Mouse (Mus musculus) telencephalon, adult 2 months (tissue): ENCODE results near the gene Mfsd4a.

Experiments
- DNase-seq: peaks from one replicate; pipeline ENCODE4 v3.0.0-alpha.2; 2011; ENCODE audit warnings: low read depth, low spot score

Mfsd4a gene

DNA sequence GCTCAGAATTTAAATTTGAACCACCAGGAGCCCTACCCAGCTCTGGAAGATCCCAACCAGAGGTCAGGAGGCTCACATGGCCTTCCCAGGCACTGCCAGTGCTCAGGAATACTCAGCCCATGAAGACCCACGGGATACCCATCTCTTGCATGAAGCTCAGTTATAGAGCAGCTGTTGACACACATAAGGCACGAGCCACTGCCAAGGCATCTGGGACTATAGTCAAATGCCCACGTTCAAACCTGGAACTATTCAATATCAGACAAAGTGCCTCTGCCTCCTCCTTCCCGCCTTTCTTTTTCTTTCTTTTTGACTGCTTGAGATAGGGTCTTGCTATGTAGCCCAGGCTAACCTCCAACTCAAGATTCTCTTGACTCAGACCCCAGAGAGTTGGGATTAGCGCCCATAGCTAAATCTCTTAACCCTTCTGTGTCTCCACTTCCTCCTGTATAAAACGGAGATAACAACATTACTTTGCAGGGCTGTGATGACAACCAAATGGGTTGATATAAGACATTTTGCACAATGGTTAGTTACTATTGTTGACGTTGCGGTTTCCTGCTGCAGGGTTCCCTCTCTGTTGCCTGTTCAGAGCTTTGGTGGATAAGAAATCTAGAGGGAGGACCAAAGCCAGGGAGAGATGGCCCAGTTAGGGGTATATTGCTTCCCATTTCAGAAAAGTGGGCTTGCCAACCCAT lies 2.2 kb downstream of the Mfsd4a start:
- no peak for DNase-seq

DNA sequence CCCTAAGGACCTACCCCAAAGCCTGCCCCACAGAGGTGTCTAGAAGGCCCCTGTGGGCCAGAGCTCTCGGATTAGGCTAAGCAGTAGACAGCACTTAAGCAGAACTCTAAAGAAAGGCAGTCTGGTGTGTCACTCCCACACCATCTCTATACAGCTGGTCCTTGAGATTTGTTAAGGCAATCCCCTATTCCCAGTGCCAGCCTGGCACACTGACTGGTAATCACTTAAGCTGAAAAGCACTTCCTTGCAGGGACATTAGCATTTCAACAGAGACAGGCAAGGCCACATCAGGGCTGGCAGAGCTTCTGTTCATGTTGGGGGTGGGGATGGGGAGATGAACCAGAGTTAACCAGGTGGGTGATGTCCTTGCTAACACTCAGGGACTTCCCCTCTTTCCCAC lies 2.9 kb downstream of the Mfsd4a start:
- peak; percentile 73 for DNase-seq

DNA sequence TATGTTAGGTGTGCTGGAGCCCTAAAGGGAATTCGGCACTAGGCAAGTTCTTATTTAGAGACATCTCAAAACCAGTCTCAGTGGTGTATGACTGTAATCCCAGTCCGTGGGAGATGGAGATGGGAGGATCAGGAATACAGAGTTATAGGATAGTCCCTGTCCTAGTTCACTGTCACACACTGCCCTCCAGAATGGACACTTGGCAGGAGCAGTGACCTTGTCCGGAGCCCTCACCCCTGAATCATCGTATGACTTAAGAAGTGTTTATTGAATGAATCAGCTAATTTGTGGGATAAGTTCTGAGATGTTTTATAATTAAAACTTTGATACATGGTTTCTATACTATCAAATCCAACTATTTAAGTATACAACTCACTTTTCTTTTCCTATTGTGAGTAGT lies 4.8 kb downstream of the Mfsd4a start:
- no peak for DNase-seq

DNA sequence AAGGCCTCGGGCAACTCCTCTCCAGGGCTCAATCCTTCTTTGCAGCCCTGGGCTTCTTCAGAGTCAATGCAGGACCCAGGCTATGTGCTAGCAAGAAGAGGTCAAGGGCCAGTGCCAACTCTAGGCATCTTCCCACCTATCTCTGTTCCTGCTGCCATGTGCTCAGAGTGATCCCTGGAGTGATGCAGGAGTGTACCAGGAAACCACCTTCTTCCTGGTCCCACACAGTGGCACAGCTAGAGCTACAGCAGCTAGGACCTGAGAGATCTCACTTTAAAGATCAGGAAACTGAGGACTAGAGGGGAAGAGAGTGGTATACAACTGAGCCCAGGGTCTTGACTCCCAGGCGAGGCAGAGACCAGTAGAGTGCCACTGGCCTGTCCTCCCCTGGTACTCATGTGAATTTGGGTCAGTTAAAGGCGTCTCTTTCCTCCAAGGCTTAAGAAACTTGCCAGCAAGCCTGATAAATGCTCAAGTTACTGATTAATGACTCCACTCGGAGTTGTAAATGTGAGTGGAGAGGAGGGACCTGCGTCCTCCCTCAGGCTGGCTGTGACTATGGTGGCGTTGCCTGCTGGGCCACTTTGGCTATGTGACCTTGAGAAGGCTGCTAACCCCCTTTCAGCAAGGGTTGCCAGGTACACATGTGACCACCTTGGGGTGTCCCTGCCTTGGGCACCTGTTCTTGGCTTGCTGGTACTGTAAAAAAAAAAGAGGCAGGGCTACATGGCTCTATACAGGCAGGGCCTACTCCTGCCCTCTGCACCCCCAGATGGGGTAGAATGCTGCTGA lies 5.9 kb downstream of the Mfsd4a start:
- no peak for DNase-seq

DNA sequence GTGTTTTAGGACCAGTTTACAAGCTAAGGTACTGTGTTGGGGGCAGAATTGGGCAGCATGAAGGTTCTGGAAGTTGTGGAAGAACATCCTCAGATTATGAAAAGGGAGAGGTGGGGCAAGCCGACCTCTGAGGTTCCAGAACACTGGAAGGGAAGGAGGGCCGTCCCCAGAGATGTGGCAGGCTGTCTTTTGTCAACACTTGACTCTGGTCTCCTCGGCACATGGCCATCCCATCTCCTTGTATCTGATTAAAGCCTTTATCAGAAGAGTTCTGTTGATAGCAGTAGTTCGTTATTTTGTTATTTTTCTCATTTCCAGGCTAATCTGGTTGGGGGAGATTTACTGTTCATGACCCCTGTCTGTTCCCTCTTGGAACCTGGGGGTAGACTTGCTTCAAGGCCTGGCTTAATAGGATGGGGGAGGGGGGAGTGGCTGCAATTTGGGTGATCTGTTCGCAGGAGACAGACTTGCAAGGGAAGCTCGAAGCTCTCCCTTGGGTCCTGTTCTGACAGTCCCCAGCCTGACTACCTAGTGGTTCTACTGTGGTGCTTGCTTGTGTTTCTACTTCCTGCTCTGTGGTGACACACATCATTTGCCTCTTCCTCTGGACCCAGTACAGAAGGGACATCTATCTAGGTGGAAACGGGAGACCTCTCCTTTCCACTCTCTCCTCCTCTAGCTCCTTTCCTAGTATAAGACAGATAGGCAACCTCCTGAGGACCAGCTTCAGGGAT lies 7.7 kb downstream of the Mfsd4a start:
- DNase-seq, result no peak

DNA sequence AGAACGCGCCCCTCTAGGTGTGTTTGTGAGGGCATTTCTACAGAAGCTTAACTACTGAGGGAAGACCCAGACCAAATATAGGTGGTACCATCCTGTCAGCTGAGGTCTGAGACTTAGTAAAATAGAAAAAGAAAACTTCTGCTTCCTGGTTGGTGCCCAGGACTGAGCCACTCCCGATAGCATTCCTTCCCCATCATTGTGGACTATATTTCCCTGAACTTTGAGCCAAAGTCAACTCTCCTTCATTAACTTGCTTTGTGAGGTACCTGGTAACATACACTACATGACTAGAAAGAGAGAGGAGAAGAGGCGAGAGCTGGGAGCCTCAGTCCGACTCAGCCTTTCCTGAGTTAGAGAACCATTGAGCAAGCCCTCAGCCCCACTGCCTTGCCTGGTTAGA lies 9.3 kb downstream of the Mfsd4a start:
- no peak for DNase-seq

DNA sequence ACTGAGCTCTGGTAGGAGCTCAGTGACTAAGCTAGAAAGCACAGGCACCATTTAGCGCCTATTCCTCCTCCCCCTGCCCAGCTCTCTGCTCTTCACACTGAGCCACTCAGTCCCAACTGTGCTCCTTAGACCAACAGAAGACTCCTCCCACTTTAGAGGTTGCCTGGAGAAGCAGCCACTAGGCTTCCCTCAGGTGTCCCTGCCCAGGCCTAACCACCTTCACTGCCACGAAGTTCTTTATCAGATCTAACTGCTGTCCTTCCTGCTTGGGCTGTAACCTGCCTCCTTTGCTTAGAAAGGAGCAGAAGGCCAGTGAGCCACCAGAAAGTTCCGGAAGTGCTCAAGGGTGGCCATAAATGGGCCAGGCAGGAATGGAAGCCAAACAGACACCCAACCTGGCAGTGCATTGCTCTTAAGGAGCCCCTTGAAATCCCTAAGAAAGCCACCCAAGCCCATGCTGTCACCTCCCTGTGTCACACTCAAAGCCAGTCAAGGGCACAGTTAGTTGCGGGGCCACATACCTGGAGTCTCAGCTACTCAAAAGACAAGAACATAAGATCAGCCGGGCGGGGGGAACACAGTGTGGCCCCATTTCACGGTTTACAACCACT lies 12.7 kb downstream of the Mfsd4a start:
- no peak for DNase-seq

DNA sequence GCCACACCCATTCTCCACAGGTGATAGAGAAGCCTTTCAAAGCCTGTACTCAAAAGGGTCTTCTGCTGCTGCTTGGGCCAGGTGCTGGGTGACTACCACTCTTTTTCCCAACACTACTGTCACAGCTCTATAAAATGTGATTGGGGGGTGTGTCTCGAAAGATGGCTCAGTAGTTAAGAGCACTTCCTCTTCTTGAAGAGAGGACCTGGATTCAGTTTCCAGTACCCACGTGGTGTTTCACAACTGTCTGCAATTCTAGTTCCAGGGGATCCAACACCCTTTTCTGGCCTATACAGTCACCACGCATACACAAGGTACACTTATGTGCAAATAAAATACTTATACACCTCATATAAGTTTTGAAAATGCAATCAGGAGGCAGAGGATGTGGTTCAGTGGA lies 13.5 kb downstream of the Mfsd4a start:
- DNase-seq, result no peak

DNA sequence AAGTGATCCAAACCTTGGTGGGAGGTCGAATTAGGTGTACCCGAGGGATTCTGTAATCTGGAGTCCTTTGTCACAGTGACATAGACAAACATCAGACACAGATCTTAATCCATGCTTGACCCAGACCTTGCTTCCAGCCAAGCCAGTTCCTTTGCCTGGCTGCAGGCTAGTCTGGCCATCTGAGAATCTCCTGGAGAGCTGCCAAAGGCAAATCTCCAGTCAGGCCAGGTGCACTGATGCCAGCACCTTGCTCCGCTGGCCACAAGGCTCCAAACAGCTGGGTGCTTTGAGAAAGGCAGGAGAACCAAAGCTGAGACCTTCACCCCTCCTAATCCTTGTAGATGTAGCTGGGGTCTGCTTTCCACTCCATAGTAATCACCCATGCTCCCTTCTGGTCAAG lies 16.1 kb downstream of the Mfsd4a start:
- no peak for DNase-seq

DNA sequence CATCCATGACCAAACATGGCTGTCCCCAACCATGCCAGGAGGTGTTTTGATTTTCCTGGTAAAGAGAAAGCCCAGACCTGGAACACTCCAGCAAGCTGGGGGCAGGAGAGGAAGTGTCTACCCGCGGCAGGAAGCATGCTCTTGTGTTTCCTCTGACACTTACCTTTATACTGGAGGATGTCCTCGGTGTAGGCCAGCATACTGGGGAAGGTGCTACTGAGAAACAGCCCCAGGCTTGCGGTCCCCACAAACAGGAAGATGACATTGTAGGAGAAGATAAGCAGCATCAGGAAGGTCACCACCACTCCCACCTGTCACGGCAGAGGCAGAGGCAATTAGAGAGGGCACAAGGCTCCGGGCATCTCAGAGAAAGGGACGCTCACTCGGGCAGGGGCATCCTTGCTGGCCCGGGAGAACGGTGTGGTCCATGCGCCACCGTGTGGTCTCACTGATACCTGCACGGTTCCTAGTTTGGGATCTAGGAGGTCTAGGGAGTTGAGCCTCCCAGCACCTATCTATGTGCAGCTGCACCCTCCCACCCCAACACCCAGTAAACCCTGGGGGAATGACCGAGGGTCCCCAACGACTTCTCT lies 21.6 kb downstream of the Mfsd4a start:
- DNase-seq, result no peak

DNA sequence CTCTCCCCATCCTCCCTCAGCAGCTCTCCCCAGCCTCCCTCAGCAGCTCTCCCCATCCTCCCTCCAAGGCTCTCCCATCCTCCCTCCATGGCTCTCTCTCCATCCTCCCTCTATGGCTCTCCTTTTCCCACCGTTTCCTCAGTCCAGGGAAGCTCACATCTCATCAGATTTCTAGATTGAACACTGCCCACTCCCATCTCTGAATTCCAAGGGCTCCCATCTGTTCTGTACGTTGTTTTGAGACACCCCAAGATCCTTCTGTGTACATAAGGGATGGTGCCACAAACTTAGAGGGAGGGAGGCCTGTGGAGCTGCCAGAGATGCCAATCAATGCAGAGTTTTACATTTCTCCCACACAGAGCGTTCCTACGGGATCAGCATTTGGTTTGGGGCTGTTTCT lies 24.1 kb downstream of the Mfsd4a start:
- DNase-seq, result peak; percentile 84

DNA sequence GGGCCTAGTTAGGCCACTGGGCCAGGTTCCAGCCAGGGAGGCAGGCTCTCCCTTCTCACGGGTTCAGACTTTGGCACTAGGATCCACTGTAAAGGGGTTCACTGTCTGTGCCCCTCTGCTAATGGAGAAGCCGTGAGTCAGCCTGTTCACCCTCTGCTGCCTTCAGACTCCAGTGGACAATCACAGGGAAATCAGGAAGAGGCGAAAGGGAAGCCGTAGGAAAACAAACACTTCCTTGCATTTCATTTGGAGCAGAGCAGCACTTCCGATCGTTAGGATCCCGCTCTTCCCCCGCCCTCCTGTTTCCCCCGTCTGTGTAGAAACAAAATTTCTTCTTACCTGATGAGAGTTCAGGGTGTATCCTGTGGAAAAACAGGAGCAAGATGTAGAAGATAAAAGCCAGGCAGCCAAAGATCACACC lies 27.7 kb downstream of the Mfsd4a start:
- DNase-seq, result no peak

DNA sequence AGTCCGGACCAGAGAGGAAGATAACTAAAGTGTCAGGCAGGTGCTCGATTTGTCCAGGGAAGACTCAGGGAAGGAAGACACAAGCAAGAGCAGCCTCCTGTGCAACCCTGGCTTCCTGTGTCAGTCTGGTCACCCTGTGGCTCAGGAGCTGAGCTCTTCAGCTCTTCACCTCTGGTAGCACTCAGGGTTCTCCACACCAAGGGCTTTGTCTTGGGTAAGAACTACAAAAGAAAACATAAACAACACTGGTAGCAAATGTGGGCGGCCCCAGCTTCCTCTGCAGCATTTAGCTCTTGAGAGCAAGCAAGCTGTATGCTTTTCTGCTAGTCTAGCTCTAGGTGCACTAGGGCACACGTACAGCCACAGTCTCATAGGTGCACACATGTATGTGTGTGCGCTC lies 29.1 kb downstream of the Mfsd4a start:
- no peak for DNase-seq

DNA sequence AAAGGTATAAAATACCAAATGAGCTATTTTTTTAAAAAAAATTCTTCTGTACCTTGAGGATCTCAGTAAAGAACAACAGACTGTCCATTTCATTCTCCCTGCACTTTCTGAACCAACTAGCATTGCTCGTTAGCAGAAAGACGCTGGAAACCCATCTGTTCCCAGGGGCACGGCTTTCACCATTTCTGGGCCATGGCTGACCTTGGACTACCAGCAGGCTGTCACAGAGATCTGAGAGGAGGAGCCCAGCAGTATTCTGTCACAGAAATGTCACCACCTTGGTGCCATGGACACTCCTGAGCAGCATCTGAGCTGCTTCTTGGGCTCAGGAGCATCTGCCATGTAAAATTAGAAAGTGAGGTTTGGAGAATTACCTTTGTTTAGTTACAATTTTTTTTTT lies 30.1 kb downstream of the Mfsd4a start:
- DNase-seq, result no peak

DNA sequence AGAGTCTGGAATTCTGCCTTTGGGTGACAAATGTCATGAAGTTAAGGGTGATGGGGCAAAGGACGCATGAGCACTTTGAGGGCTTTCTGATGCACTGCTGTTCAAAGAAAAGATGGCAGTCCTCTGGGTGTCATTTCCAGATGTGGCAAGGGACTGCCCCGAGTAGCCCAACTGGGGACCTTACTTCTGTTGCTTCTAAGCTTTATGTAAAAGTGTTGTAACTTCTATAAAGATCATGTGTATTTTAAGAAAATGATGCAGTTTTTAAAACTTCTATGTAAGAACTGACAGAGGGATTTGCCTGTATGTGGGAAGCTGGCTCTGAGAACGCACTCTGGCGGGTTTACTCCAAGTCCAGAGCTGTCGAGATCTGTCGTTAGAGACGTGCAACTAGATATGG lies 35.7 kb downstream of the Mfsd4a start:
- DNase-seq, result no peak

DNA sequence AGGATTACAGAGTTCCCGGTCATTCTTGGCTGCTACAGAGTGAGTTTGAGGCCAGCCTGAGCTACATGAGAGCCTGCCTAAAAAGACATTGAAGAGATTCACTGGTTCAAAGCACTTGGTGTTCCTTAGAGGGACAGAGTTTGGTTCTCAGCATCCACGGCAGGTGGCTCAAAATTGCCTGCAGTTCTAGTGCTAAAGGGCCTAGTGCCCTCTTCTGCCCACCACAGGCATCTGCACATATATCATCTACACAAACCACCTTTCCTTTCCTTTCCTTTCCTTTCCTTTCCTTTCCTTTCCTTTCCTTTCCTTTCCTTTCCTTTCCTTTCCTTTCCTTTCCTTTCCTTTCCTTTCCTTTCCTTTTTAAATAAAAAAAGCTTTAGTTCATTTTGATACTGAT lies 37.3 kb downstream of the Mfsd4a start:
- no peak for DNase-seq

DNA sequence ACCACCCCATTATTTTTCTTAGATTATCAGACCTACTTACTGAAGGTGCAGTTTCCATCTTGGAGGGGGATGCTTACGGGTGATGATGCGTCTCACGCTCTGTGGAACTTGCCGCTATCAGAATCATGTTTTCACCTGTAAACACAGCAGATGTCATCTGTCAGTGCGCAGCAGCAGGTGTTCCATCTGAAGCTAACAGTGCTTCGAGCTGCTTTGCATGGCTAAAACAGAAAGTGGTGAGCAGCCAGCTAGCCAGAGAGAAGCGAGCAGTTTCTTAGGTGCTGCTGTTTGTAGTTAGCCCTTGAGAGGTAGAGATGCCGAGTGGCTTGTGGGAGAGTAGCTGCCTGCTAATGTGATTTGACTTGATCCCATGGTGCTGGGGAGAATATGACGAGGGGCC lies 39.4 kb downstream of the Mfsd4a start:
- no peak for DNase-seq

DNA sequence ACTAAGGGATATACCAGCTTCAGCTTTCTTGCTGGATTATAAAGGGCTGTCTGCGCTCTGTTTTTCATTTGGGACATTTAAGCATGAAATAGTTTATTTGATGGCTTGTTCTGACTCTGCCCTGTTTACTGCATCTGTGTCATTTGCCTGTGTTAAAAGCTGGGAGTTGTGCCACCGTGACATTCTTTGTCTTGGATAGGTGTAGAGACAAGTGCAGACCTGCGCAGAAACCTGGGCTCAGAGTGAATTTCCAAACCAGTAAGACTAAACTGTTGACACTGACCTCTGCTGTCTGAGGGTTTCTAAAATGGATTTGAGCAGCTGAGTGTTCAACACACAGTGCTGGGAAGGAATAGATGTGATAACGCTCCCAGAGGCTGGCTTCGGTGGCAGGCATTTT lies 39.9 kb downstream of the Mfsd4a start:
- no peak for DNase-seq

DNA sequence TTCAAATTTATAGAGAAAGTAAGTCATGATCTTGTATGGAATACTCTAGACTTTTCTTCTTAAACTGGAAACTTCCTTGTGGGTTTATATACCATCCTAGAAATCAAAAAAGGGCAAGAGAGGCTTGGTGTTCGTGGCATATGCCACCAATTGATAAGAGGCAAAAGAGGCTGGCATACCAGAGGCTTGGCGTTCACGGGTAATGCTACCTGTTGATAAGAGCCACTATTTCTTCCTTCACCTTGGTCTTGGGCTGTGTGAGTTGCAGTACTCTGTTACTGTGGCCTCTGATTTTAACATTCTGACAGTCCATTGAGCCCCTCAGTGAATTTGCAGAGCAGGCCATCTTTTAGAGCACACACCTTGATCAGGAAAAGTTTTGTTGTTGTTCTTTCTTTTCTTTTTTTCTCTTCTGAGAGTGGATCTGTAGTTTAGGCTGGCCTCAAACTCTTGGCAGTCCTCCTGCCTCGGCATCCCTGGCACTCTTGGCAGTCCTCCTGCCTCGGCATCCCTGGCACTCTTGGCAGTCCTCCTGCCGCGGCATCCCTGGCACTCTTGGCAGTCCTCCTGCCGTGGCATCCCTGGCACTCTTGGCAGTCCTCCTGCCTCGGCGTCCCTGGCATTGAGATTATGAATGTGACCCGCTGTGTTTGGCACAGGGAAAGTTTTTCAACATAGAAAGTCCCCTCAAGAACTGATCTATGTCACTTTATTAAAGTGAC lies 40.8 kb downstream of the Mfsd4a start:
- no peak for DNase-seq

DNA sequence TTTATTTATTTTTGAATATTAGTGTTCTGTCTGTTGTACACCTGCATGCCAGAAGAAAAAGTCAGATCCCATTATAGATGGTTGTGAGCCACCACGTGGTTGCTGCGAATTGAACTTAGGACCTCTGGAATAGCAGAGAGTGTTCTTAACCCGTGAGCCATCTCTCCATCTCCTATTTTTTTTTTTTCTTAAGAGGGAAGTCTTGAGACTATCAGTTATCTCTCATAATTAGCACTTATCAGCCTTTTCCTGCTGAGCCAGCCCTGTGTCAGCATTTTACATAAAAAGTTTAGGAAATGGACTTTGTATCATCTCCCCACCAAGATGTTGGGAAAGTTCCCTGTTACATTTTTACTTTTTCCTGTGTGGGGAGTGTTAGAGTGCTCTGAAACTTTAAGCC lies 45.8 kb downstream of the Mfsd4a start:
- DNase-seq, result no peak

DNA sequence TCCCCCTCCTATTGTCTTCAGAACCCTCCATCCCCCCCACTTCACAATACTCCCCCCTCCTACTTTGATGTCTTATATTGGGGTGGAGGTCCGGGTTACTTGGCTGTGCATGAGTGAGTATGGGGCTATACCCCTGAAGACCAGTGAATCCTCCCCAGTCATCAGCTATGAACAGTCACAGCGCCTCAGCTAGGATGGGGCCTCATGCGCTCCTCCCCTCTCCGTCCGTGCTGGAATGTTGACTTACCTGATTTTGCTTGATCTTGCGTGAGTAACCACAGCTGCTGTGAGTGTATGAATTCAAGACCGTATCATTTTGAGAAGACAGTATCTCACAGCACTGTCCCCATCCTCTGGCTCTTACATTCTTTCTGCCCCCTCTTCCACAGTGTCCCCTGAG lies 48.0 kb downstream of the Mfsd4a start:
- DNase-seq, result no peak
